Mouse (Mus musculus): ENCODE results near the gene Lyl1.

The Lyl1 gene
- long read RNA-seq, experiment 1, partial matches to known transcripts: 0 of 1 reads
- long read RNA-seq, experiment 1, other reads (novel, unspliced or antisense): 0 of 1 reads
- long read RNA-seq, experiment 2, partial matches to known transcripts: 0 of 1 reads
- long read RNA-seq, experiment 2, other reads (novel, unspliced or antisense): 0 of 1 reads

DNA sequence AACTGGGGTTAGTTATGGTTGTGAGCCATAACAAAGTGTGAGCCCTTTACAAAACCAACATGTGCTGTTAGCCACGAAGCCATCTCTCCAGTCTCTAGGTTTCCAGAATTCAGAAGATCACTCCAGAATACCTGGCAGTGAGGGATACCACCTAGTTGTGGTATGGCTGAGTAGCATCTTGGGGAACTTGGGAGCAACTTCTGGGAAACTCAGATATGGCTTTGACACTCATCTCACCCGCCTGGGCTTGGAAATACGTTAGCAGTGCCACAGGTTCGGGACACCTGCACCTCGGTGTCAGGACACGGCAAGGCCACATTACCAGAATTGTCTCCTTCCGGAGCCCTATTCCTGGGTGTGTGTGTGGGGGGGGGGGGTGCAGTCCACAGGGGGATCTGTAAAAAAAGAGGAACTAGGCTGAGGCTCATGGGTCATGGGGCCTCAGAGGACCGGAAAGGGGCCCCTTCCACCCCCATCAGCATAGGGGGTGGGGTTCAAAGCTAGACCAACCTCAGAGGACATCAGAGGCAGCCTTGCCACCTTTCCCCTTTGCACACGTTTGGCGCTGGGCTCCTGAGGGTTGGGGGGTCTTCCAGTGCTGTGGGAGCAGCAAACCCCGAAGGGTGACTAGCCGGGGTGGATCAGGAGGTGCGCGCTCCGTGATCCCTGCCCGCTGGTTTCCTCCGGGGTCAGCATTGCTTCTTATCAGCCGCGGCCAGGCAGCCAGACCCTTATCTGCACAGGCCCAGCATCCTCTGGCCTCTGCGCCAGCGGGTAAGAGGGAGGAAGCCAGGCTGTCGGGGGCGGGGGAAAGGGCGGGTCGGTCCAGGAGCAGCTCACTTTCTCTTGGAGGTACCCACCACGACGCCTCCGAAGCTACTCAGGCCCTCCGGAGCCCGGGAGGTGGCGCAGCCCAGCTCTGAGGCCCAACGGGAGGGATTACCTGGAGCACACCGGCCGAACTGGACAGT lies at the start of gene Lyl1:
Lyl1 (plus strand) TSS at position 517 of the 971 bp plus-strand sequence.
- intact Hi-C loops (cut with DNase I): no loop called here

DNA sequence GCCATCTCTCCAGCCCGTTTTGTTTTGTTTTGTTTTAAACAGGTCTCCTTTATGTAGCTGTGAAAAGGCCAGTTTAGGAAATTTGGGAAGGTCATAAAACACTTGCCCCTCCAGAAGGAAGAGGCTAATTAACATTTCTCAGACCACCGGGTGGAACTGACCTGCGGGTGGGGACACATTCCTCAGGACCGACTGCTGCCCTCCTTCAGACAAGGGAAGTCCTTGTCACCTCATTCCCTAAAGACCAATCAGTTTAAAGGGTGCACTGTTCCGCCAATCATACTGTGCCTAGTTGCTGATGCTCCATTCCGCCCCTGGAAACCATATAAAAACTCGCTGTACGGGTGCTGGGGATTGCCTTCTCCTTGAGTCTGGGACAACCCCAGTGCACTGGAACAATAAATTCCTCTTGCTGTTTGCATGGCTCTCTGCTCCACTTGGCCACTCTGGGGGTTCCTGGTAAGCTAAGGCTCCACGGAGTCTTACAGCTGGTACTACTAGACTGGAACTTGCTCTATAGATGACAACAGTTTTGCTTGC lies 48.1 kb upstream of the Lyl1 start:
- intact Hi-C loops (cut with DNase I): no loop called here

DNA sequence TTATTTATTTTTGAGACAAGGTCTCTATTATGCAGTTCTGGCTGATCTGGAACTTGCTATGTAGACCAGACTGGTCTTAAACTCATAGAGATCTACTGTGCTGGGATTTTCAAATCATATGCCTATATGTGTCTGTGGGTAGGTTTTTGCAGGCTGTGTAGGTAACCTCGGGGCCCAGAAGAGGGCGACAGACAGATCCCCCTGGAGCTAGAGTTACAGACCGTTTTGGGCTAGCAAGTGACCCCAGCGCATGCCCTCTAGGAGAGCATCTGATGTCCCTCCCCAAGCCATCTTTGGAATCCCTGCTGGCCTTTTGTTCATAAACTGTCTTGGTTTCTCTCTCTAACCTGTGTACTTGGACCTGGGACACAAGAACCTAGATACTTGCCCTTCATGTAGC lies 46.7 kb upstream of the Lyl1 start:
- intact Hi-C loops (cut with DNase I): no loop called here

DNA sequence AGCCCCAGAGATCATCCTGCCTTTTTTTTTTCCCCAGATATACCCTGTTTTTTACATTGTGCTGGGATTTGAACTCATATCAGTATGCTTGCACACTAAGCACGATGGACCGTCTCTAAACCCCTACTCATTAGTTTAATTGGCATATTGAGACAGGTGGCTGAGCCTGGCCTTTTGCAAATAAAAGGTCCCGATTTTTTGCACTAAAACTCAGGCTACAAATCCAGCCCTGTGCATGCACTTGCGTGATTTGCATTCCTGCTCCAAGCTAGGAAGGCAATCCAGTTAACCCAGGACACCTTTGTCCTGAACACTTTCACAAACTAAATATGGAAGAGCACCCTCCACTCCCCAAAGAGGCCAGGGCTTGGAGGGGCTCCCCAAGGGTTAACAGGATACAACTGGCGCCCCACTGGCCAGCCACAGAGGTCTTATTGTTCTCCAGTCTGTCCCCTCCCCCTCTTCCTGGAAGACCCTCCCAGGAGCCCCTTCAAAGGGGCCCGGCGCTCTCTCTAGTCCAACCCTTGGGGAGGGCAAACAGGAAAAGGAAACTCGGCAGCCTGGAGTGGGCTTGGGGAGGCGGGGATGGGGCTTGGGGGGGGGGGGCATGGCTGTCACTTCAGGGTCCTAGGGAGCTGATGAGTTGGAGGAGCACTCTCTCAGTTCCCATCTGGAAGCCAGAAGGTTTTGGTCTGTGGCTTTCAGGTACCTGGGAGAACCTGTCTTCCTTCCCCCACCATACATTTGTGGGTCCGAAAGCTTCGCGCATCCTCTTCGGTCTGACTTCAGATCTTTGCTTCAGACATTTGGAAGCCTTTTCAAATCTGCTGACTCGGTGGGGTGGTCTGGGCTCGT lies 45.7 kb upstream of the Lyl1 start:
- intact Hi-C loops (cut with DNase I): no loop called here

DNA sequence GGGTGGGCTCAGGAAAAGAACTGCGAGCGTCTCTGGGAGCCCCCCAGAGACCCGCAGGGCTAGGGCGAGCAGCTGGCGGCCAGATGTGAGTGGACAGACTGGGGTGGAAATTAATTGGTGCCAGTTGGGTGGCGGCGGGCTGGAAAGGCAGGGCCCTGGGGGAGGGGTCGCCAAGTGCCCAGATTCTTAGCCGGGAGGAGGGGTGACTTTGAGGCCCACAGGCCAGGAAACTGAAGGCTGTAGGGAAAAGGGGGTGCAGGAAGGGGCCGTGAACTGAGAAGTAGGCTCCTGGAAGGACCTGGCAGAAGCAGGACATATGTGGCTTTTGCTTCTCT lies 45.1 kb upstream of the Lyl1 start:
- intact Hi-C loops (cut with DNase I): no loop called here

DNA sequence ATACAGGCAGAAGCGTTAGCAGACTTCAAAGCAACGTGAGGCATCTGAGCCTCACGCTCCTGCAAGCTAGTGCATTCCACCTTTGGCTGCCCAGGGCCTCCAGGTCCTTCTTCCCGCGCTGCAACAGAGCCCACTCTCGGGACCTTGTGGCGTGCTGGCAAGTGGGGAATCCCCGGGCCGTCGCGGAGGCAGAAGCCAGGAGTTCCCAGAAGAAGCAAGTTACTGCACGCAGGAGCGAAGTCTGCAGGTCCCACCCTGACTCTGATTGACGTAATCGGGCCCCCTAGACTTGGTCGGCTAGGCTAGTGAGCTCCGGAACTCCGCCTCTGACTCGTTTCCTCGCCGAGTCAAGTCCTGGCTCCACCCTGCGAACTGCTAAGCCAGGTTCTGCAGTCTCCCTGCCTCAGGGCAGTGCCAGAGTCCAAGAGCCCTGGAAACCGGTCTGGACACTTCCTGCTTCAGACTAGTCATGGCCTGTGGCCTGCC lies 44.6 kb upstream of the Lyl1 start:
- intact Hi-C loops (cut with DNase I): no loop called here

DNA sequence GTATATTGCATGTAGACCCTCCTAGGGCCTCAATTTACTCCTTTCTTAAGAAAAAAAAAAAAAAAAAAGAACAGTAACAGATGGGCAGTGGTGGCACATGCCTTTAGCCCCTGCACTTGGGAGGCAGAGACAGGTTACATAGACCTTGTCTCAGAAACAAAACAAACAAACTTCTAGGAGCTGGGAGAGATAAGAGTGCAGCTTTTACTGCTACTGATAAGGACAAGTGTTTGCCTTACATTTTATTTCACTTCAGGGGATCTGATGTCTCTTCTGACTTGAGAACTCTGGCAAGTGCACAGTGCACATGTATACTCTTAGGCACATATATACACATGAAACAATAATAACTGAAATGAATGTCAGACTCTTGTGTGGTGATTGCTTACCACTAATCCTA lies 44.1 kb upstream of the Lyl1 start:
- intact Hi-C loops (cut with DNase I): no loop called here

DNA sequence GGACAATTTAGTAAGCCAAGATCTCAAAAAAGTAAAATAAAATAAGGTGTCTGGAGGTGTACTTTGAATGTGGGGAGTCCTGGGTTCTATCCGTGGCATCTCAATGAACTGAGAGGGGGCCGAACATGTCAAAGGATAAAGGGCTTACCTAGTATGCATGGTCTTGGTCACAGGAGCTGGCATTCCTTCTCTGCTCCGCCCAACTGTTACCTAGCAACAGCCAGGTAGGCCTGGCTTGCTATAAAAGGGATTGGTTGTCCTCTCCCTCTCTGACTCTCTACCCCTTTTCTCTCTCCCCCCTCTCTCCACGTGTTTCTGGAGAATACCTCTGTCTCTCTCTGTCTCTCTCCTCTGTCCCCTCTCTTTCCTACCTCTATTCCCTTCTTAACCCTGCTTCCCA lies 43.6 kb upstream of the Lyl1 start:
- intact Hi-C loops (cut with DNase I): no loop called here

DNA sequence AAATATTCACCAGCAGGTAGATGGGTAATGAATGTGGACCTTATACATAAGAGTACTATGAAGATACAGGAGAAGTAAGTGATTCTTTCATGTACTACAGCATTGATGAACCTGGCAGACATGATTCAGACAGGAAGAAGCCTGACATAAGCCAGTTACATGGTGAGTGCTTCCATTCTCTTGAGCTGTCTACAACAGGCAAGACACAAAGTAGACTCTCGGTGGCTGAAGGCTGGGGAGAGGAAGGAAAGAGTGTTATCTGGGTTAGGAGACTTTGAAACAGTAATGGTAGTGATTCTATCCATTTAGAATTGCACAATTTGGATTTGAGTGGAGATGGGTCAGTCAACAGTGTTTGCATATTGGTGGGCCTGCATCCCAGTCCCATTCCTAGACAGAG lies 42.3 kb upstream of the Lyl1 start:
- intact Hi-C loops (cut with DNase I): no loop called here

DNA sequence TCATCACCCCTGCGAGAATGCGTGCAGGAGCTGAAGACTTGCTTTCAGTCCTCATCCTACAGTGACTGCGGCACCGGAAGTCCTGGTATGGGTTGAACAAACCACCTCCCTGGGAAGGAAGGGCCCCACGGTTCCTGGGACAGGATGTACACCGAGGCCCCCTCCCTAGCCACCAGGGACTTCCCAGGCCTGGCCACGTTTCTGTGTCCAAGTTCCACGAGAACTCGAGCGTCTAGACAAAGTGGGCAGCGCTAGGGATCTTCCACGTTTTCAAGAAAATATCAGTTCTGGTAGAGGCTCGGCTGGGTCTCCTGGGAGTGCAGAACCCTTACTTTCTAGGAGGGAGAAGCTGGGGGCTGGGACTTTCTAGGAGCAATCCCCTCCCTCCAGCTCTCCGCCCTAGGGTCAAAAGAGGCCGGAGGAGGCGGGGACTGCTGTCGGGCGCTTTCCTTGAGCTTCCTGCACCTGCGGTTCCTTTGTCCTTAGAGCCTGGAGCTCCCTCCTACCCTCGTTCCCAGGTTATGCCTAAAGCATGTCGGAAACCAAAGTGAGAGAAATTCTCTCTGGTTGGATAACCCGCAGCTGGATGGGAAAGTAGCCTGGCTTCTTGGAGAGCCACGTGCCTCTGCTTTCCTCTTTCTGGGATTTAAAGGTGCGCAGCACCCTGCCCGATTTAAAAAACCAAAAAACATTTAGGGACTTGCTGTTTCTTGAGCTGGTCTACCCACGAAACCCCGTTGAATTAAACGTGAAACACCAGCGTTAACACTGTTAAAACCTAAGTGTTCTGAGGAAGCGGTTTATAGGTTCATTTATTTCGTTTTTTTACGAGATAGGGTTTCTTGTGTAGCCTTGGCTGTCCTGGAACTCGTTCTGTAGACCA lies 41.1 kb upstream of the Lyl1 start:
- intact Hi-C loops (cut with DNase I): no loop called here

DNA sequence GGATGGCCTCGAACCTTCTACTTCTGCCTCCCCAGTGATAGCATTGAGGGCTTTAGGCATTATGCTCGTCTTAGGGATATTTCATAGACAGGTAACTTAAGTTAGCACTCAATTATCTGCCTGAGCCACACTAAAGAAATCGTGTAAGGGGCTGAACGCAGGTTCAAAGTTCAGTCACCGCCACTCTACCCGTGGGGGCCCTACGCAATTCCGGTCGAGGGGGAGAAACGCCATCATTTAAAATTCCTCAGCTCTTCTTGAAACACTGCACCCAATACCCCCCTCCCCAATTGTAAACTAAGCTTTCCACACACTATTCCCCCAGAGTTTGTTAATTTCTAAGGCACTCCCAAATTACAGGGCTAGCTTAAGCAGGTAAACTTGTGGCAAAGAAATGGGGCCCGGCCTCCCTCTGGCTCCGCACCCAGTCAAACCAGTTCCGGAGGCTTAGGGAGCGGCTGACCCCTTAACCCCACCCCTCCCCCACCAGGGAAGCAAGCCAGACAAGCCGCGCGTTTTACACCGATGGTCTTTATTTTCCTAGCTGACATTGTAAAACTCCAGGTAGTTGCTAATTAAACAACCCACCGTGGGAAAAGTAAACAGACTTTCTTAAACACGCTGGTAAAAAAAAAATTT lies 40.3 kb upstream of the Lyl1 start:
- intact Hi-C loops (cut with DNase I): no loop called here

DNA sequence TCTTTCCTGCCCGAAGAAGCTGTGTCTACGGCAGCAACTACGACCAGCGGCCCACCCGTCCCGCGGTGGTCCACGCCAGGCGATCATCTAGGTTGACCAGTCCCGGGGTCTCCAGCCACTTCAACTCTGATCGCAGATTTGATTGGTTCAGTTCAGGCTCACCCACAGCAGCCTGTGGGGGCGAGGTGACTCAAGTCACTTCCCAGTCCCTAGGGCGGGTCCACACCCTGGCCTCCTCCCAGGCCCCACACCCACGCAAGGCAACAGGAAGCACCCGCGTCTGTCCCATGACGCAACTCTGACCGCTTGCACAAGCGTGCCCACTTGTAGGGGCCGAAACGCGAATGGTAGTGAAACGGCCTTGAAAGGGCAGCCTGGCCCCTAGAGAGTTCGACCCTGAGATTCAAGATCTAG lies 39.8 kb upstream of the Lyl1 start:
- intact Hi-C loops (cut with DNase I): no loop called here

DNA sequence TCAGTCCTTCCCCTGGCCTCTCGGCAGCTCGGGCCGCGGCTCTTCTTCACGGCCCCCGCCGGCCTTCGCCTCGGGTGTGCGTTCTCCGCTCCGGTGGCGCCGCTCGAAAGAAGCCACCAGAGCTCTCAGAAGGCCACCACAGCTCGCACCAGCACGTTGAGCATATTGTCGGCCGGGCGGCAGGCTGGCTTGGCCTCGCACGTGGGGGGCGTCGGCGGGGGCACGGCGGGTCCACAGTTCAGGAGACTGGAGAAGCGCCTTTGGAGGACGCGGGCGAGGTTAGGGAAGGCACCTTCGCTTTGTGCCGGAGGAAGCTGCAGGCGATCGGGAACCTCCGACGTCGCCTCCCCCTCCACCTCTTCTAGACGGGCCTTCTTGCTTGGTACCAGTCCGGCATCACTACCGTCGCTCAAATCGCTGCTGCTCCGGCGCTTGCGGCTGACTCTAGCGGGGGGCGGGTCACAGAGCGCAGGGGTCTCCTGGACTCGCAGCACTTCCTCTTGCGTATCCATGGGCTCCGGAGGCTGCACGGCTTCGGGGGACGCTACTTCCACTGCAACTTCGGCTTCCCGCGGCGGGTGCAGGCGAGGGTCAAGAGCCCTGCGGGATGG lies 39.2 kb upstream of the Lyl1 start:
- intact Hi-C loops (cut with DNase I): no loop called here

DNA sequence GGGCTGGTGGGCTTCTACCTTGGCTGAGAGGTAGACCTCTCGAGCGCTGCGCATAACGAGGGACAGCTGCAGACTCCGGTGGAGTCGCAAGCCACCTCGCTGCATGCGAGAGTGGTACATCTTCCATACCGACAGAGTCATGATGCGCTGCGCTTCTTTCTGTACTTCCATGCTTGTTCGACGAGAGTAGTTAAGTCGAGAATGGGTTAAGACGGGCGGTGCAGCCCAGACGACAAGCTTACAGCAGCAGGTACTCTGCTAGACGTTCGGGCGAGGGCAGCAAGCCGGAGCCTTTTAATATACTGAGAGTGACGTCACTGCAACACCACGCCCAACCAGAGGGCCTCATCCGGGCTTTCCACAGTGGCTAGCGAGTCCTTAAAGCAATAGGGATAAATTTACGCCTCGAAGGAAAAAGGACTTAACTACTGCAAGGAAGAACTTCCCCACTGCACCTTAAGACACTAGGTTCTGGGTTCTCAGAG lies 38.6 kb upstream of the Lyl1 start, which contains the start of gene Ier2:
Ier2 (minus strand) TSS at position 272 of the 485 bp plus-strand sequence.
- intact Hi-C loops (cut with DNase I): no loop called here

DNA sequence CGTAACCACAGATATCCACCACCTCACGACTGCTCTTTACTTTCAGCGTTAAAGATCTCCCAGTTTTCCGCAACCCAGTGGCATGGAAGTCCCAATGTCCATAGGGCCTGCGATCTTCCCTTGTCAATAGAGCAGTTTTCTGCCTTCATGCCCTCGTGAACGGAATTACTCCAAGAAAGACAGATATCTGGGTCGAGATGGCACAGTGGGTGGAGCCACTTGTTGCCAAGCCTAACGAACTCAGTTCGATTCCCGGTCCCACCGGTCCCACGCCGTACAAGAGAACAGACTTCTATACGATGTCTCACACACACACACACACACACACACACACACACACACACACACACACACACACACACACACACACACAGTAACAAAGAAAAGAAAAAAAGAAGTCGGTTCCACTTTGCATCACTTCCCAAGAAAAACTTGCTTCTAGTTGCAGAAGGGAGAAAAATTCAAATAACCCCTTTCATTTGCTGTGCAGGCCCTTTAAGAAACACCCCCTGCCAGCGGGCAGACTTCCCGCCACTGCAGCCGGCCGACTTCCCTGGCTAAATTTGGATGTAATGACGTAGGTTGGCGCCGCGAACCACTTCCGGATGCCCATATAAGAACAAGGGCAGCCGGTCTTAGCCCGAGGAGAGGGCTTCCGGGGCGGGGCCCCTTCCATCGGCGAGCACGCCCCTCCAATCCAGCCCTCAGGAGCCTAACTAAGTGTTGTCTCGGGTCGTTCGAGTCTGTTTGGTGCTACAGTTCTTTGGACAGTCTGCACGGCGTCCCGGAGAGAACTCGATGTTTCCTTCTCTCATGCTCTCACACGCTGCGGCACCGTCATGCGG lies 37.6 kb upstream of the Lyl1 start:
- intact Hi-C loops (cut with DNase I): no loop called here

DNA sequence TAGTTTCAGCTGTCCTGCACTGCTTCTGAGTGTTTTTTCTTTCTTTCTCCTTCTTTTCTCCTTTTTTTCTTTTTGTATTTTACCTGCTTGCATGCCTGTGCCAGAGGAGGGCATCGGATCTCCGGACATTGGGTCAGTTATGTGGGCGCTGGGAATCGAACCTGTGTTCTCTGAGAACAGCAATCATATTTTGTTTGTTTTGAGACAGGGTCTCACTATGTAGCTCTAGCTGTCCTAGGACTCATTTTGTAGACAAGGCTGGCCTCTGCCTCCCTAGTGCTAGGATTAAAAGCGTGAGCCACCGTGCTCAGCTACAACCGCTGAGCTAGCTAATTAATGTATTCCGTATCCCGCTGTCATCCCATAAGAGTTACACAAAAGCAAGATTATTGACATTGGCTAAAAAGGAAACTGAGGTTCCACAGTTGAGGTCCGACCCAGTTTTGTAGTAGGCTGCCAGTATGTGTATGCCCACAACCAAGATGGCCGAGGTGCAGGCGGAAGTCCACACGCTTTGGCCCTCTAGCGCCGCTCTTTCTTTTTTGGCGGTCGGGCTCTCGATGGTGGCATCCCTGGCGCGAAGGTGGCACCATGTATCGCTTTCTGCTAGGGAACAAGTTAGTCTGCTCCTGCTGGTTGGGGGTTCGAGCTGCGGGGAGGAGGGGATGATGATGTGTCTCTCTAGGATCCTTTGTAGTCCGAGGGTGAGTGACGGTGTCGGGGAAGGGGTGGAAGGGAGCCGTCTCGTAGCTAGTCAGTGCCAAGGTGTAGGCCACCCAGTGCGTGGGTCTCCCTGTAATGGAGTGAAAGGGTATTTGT lies 36.5 kb upstream of the Lyl1 start:
- intact Hi-C loops (cut with DNase I): no loop called here

DNA sequence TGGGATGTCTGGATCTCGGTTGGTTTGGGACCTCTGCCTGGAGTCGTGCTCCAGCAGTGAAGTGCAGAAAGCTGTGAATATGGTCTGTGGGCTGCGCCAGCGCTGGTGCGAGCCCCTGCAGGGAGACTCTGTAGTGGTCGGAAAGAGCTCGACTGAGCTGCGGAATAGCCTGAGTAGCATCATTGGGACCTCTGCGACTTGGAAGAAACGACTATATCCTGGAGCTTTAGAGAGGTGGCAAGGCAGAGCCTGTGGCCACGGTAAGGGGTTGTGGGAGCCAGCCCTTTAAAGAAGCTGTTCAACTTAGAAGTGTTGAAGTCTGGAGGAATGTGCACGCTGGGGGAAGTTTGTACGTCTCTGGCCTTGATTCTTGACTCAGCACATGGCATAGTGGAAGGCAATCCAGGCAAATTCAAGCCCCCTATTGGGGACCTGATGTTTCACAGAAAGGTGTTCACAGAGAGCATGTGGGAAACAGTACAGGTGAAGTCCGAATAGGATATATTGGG lies 35.8 kb upstream of the Lyl1 start:
- intact Hi-C loops (cut with DNase I): no loop called here

Measured in adrenal gland (tissue).